Mouse (Mus musculus) intestine, embryonic 15.5 days (tissue): ENCODE results near the gene Slc23a3. TPM values are rescaled to one million over a fixed set of nuclear protein-coding genes. Genes with fewer than 3 reads are reported as not detected.

ENCODE experiments used
- ATAC-seq: fragments of 200-750 bp; cut with Nextera tagmentation; 2 replicates; pipeline ENCODE4 v1.8.0; 2017; ENCODE audit warnings: moderate TSS enrichment, moderate library complexity
- H3K27ac ChIP-seq: fragments of 300-500 bp; sonication (generic); 2 replicates; pipeline ENCODE4 v1.5.1; 2015; ENCODE audit warnings: mild to moderate bottlenecking, inconsistent platforms
- H3K27me3 ChIP-seq: fragments of 300-500 bp; sonication (generic); replicated peaks from 2 replicates; pipeline ENCODE4 v1.6.1; 2015; ENCODE audit warnings: inconsistent platforms
- H3K36me3 ChIP-seq: fragments of 300-500 bp; sonication (generic); 2 replicates; pipeline ENCODE4 v1.6.1; 2015; ENCODE audit warnings: inconsistent platforms
- H3K4me1 ChIP-seq: fragments of 300-500 bp; sonication (generic); replicated peaks from 2 replicates; pipeline ENCODE4 v1.6.1; 2015; ENCODE audit warnings: inconsistent platforms
- H3K4me2 ChIP-seq: fragments of 300-500 bp; sonication (generic); replicated peaks from 2 replicates; pipeline ENCODE4 v1.6.1; 2015; ENCODE audit warnings: mild to moderate bottlenecking, inconsistent platforms
- H3K4me3 ChIP-seq: fragments of 300-500 bp; sonication (generic); replicated peaks from 2 replicates; pipeline ENCODE4 v1.5.1; 2015; ENCODE audit warnings: inconsistent platforms
- H3K9ac ChIP-seq: fragments of 300-500 bp; sonication (generic); 2 replicates; pipeline ENCODE4 v1.6.1; 2015; ENCODE audit warnings: inconsistent platforms
- H3K9me3 ChIP-seq: fragments of 300-500 bp; sonication (generic); 2 replicates; pipeline ENCODE4 v1.6.1; 2016; ENCODE audit warnings: inconsistent platforms
- WGBS: fragments of 180-500 bp; shearing (Covaris S2); methylation state at CpG from one replicate; pipeline ENCODE4 v1.1.7; 2015; 5-methylcytosine and 5-hydroxymethylcytosine counted together
- polyA plus RNA-seq: library from polyadenylated mRNA; unstranded; fragments of >200 nt; fragmentation: Nextera tagmentation; extraction: Ambion mirVana; gene quantifications from 2 replicates; pipeline ENCODE4 v1.2.1, GENCODE M21; 2015

Gene Slc23a3
- polyA plus RNA-seq, 1 experiment from 2014 or later: 1.3 TPM

DNA sequence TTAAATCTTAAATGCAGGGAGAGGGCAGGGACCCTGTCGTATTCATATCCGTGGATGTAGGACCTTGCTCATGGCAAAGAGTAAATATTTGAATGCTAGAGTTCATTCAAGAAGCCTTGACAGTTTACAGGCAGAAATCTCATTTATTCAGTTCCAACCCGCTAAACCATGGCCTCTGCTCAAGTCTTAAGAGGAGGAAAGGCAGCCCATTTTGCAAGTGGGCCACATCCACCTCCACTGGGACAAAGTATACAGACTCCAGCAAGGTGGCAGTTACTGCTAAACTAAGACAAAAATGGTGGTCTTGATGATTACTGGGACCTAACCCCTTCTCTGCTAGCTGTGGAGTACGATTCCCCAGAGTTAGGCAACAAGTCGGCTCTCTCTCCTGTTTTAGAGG, 8.3 kb downstream of the Slc23a3 start:
- peak overlapping the region; percentile 63 for H3K4me2 ChIP-seq
- no peaks in the 10 kb centered on the region for H3K27me3 ChIP-seq
- peak overlapping the region; percentile 64; the same call in 1 of the 2 replicates for H3K9ac ChIP-seq
- H3K36me3 ChIP-seq: no peaks in the 10 kb centered on the region
- H3K4me1 ChIP-seq: peaks cover 6% of the 10 kb centered on the region; the same call in 1 of the 2 replicates
- H3K27ac ChIP-seq: peak overlapping the region; percentile 99
- no peaks in the 10 kb centered on the region for H3K9me3 ChIP-seq
- H3K4me3 ChIP-seq: peak overlapping the region; percentile 57
- WGBS: 40% methylated on average over 5 of the region's 5 CpGs
- ATAC-seq: no peak

DNA sequence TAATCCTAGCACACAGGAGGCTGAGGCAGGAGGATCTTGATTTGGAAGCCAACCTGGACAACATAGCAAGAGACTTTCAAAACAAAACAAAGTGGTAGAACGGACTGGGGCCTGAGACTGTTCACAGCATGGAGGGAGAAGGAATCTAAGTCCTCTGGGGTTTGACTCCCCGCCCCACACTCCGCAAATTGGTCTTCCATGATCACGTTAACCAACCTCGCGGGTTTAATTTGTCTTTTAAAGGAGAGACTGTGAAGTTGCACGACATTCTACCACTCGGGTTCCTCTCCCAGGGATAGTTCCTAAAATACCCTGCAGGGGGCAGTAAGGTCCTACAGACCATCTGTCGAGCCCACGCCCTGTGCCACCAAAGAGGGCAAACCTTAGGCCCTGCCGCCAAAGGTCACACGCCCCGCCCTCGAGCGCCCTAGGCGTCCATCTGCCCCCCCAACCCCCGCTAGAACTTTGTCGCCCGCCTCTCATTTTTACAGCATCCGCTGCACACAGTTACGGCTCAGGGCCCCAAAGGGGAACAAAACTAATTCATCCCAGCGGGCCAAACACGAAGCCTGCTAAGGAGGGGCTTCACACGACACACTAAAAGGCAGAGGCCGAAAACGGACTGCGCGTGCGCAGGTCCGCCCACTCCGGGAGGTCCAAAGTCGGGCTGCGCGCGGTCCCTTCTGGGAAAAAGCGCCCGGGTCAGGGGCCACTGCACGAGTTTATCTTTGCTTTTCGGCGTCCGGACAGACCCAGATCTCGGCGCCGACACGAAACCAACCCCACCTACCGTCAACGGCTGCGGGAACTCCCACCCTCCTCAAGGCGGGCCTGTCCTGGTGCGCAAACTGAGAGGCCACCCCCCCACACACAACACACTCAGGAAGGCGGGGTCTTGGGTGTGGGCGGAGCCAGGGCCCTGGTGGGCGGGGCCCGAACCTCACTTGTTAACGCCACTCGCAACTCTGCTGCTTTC, 9.1 kb downstream of the Slc23a3 start, which contains the start of gene Nhej1:
Nhej1 (minus strand) TSS at position 855 of the 976 bp plus-strand sequence.
- peak within 1 kb of the TSS; percentile 63 for H3K4me2 ChIP-seq
- H3K9me3 ChIP-seq: no peaks in the 10 kb centered on the region
- H3K4me1 ChIP-seq: peaks cover 6% of the 10 kb centered on the region; the same call in 1 of the 2 replicates
- peak within 1 kb of the TSS; percentile 57 for H3K4me3 ChIP-seq
- ATAC-seq: peak; percentile 99
- H3K27ac ChIP-seq: peak within 1 kb of the TSS; percentile 99
- 1% methylated on average over 56 of the region's 56 CpGs for WGBS
- H3K9ac ChIP-seq: peak within 1 kb of the TSS; percentile 64
- no peaks in the 10 kb centered on the region for H3K36me3 ChIP-seq
- no peaks in the 10 kb centered on the region for H3K27me3 ChIP-seq

DNA sequence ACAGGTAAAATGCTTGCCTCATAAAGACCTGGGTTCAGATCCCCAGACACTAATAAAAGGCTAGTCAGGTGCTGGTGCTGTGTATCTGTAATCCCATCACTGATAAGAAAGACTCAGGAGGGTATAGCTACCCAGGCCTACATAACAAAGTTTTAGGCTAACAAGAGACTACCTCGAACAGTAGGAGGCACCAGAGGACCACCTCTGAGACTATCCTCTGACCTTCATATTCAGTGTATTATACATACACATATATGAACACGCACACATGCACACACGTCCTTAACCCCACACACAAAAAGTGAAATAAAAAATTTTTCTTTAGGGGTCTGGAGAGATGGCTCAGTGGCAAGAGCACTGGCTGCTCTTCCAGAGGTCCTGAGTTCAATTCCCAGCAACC, 11.5 kb downstream of the Slc23a3 start:
- 78% methylated on average over 3 of the region's 3 CpGs for WGBS
- Histone ChIP-seq H3K9me3 (no peaks in the 10 kb centered on the region), H3K27me3 (no peaks in the 10 kb centered on the region), H3K9ac (no peak overlapping the region), H3K27ac (no peak overlapping the region), H3K36me3 (no peaks in the 10 kb centered on the region), H3K4me2 (no peak overlapping the region), H3K4me1 (peaks cover 6% of the 10 kb centered on the region; the same call in 1 of the 2 replicates), H3K4me3 (no peak overlapping the region)
- no peak for ATAC-seq

Other genes with a start within 250 kb of the Slc23a3 start
- 2.2 and 2.9 TPM in 2 replicates for gene Fev, start 248.5 kb downstream of the Slc23a3 start, polyA plus RNA-seq
- 1.7 and 3.0 TPM in 2 replicates for gene Cryba2, start 240.7 kb downstream of the Slc23a3 start, polyA plus RNA-seq
- 0.08 and 0.19 TPM in 2 replicates for gene Cfap65, start 198.3 kb downstream of the Slc23a3 start, polyA plus RNA-seq
- gene Ihh, start 182.2 kb downstream of the Slc23a3 start, polyA plus RNA-seq: 29.1 and 30.9 TPM in 2 replicates
- gene Nhej1, start 8.7 kb downstream of the Slc23a3 start, polyA plus RNA-seq: 8.7 and 9.7 TPM in 2 replicates
- 42.5 and 43.4 TPM in 2 replicates for gene Cnppd1, start 8.8 kb upstream of the Slc23a3 start, polyA plus RNA-seq
- 49.5 and 51.1 TPM in 2 replicates for gene Retreg2, start 8.9 kb upstream of the Slc23a3 start, polyA plus RNA-seq
- 45.6 and 45.7 TPM in 2 replicates for gene Zfand2b, start 34.8 kb upstream of the Slc23a3 start, polyA plus RNA-seq
- gene Abcb6, start 46.5 kb upstream of the Slc23a3 start, polyA plus RNA-seq: 26.1 and 26.6 TPM in 2 replicates
- gene Ankzf1, start 58.3 kb upstream of the Slc23a3 start, polyA plus RNA-seq: 25.2 TPM in 2 replicates
- 27.6 and 28.3 TPM in 2 replicates for gene Atg9a, start 58.3 kb upstream of the Slc23a3 start, polyA plus RNA-seq
- gene Glb1l, start 76.9 kb upstream of the Slc23a3 start, polyA plus RNA-seq: 11.9 and 12.2 TPM in 2 replicates
- 110 and 122 TPM in 2 replicates for gene Stk16, start 76.9 kb upstream of the Slc23a3 start, polyA plus RNA-seq
- gene Tuba4a, start 86.0 kb upstream of the Slc23a3 start, polyA plus RNA-seq: 122 and 131 TPM in 2 replicates
- gene A630095N17Rik, start 98.2 kb upstream of the Slc23a3 start, polyA plus RNA-seq: not detected in 2 replicates
- gene Dnajb2, start 102.5 kb upstream of the Slc23a3 start, polyA plus RNA-seq: 25.5 and 26.2 TPM in 2 replicates
- 3.2 and 3.6 TPM in 2 replicates for gene Ptprn, start 130.6 kb upstream of the Slc23a3 start, polyA plus RNA-seq
- gene Resp18, start 144.5 kb upstream of the Slc23a3 start, polyA plus RNA-seq: 12.7 and 13.8 TPM in 2 replicates
- 131 and 145 TPM in 2 replicates for gene Dnpep, start 184.1 kb upstream of the Slc23a3 start, polyA plus RNA-seq
- 105 and 111 TPM in 2 replicates for gene Des, start 226.4 kb upstream of the Slc23a3 start, polyA plus RNA-seq
- gene Speg, start 241.4 kb upstream of the Slc23a3 start, polyA plus RNA-seq: 35.6 and 39.3 TPM in 2 replicates